Mouse (Mus musculus) retina, postnatal 7 days (tissue): ENCODE data around the gene Smc1a.
"Not testable (repeated sequence)": the region's sequence is repeated elsewhere in the genome, so short reads cannot be mapped to it uniquely, and the experiment has no call there.

Experiments
- DNase-seq: peaks from one replicate; pipeline ENCODE4 v3.0.0-alpha.2; 2012; ENCODE audit warnings: low read depth, low spot score

Gene Smc1a

DNA sequence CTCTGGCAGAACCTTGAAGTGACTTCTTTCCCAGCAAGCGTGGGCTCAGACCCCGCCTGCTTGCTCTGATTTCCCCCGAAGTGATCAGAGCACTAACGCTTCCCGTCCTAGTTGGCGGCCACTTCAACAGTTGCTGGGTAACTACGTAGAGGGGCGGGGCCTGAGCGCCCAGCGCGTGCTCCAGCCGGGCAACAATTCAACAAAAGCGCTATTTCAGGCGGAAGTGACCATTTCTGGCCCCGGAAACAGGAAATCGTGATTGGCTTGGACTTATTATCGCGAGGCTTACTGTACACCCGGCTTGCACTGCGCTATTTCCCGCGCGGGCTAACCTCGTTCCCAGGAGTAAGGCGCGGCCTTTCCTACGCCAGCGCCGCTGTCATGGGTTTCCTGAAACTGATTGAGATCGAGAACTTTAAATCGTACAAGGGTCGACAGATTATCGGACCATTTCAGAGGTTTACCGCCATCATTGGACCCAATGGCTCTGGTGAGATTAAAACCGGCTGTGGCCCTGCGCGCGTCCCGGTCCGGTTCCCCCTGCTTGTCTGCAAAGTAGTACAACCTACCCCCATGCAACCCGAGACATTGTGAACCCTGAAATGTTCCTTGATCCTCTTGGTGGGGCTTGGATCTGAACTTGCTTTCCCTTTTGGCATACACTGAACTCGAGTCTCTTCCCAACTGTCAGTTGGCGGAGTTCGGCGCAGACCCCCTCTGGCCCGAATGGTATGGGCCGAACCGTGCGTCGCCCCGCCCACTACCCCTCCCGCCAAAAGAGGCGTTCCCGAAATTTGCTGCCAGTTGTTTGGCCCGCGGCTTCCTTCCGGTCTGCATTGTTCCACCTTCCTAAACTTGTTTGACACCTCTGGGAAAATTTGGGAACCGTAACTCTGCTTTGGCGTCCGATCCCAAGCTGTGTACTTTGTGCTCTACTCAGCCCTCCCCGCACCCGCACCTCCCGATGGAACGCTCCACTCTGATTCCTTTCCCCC is at the start of gene Smc1a, which contains the start of gene Ribc1:
Gene Smc1a, plus strand, starts transcription at position 278 of the 995 bp plus-strand sequence.
Gene Ribc1, minus strand, starts transcription at position 145 of the 995 bp plus-strand sequence.
- peak; percentile 84 for DNase-seq

DNA sequence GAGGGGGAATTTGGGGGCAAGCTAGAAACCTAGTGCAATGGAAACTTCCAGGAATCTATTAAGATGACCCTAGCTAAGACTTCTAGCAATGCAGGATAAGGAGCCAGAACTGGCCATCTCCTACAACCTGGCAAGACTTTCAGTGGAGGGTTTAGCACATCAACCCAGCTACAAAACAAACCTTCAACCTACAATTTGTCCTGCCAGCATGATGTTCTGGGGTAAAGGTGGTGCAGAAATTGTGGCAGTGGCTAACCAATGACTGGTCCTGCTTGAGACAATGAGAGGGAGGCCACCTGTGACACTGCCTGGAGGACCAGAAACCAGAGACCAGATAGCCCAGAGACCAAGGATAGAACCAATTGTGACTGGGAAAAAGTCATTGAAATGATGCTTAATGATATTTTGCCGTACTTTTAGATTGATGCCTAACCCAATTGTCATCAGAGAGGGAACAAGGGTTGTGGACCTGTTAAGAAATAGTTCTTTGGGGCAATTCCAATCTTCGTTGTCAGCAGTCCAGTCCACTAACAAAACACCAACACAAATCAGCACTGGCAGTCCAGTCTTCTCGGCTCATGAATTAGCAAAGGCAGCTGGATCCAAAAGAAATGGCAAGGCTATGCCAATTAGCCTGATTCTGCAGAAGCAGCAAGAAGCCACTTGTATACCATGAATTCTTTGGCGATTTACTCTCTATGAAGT is 17.1 kb upstream of the Smc1a start:
- DNase-seq = no peak

DNA sequence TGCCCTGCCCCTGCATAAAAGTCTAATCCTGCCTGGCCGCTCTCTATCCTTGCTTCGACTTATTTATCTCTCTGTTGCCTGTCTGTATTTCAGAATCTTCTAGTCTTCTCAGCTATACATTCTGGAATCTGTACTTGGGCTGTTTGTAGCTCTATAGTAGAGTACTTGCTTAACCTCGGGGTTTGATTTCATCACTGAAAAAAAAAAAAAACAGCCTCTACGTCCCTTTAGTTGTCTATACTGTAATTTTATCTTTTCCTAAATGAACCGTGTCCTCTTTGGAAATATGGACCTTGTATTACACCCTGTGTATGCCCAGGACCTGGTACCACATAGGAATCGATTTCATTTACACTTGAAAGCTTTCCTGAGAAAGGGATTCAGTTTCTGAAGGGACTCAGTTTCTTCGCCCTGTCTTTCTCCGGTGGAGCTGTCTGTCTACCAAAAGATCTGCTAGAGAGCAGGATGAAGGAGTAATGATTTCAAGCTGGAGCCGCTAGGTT is 15.0 kb upstream of the Smc1a start:
- no peak for DNase-seq

DNA sequence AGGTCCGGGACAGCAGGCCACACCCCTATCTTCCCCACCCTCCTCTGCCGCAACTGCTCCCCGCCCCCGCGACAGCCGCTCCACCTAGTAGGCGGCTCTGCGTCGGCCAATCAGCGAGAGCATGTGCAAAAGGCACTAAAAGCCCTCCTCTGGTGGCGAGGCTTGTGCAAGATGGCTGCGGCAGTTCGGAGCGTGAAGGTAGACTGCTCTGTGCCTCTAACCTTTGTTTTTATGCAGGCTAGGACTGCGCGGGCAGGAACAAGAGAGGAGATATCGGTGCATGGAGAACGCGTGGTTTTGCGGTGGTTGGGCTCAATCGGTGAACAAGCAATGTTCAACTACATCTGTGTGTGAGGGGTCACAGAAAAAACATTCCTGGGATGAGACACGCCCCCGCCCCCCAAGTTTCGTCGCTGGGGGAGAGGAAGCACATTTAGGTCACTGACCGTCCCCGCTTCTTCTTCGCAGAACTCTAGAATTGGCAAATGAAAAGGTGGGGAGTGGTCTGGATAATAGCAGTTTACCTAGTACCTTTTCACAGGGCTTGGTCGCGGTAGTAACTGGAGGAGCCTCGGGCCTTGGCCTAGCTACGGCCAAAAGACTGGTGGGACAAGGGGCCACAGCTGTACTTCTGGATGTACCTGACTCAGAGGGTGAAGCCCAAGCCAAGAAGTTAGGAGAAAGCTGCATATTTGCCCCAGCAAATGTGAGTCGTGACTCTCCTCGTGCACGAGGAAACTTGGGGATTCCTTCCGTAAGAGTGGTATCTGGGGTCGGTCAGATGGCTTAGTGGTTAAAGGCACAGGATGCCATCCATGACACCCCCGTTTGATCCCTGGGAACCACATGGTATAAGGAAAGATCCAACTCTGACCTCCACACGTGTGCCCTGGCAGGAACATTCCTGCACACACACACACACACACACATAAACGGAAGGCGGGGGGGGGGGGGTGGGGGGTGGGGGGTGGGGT is 14.2 kb upstream of the Smc1a start, which contains the start of gene Hsd17b10:
Gene Hsd17b10, plus strand, starts transcription at position 109 of the 974 bp plus-strand sequence.
- peak; percentile 42 for DNase-seq

DNA sequence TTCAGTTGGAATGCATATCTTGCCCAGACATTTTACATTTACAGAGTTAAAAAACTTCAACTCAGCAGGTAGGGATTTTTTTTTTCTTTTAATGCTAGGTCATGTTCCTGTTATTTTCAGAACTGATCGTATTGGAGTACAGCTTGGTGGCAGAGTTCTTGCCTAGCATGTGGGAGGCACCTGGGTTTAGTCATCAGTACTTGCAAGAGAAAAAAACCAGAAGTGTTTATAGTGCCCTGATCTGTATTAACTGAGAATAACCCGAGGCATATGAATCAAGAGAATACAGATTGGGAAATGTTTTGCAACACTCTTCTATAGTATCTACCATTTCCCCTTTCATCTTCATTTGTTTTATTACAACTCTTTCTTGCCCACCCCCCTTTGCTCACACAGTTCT is 13.4 kb upstream of the Smc1a start:
- no peak for DNase-seq

DNA sequence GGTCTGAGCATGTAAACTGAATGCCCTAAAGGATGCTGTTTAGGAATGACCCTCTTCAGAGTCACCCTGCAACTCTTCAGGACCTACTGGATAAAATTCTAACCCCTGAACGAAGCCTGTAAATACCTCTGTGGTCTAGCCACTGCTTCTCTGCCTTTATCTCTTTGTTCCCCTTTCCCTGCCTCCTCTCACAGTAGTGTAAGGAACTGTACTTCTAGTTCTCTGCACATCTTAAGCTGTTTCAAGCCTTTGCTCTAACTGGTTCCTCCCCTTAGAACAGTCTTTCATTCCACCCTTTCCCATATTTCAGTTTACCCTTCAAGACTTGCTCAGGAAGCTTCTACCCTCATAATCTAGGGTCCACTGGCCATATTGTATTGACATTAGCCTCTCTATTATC is 8.4 kb upstream of the Smc1a start:
- DNase-seq = no peak

DNA sequence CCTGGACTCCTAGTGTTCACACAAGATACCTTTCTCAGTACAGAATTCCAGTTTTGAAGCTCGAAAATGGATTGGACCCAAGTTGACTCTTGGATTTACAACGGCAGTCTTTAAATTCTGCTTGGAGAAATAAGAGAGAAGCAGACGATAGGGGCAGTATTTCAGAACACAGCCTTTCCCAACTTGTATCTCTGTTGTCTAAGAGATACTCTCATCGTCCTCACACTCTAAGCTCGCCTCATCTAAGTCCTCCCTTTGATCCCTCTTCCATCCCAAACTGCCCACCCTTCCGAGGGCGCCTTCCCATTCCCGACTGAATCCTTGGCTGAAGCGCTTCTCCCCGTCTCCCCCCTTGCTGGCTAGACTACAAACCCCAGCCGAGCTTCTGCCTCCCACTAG is 477 bp upstream of the Smc1a start:
- DNase-seq = no peak

DNA sequence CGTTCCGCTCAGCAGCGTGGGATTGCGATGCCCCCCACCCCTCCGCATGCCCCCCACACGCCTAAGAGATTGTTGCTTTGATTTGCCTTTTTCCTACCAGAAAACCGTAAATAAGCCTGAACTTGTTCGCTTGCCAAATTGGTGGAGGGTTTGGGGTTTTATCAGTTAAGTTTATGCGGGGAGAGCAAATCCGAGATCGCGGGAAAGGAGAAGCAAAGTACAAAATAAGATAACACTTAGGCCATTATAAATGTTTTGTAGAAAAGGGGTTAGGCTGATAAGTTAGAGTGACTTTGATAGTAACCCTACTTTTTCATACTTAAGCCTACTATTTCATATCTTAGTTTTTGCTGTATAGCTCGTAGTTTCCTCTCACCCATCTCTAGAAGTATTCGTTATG is 958 bp downstream of the Smc1a start:
- DNase-seq = no peak

DNA sequence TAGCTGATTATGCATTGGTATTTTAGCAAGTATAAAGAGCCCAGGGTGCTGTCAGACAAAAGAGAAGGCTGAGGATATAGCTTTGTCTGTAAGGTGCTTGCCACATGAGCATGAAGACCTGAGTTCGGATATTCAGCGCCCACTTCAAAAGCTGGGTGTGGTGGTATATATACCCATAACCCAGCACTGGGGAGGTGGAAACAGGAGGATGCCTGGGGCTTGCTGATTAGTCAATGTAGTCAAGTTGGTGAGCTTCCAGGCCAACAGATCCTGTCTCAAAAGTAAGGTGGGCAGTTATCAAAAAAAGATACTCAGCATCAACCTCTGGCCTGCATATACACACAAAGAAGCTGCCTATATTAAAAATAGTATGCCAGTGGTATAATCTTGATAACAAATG is 3.1 kb downstream of the Smc1a start:
- no peak for DNase-seq

DNA sequence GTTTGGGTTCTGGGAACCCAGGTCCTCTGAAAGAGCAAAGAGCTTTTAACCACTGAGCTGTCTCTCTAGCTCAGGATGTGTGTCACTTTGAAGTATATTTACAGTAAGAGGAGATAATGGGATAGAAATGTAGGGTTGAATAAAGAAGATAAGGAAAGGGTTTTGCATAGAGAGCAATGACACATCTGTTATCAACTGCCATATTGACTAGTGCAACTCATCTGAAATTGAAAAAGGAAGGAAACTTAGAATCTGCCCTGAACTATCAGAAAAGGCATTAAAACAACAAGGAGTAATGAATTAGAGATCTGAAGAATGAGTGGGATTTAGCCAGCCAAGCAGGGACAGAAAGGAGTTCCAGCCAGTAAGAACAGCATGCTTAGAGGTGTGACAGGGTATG is 23.6 kb downstream of the Smc1a start:
- no peak for DNase-seq

DNA sequence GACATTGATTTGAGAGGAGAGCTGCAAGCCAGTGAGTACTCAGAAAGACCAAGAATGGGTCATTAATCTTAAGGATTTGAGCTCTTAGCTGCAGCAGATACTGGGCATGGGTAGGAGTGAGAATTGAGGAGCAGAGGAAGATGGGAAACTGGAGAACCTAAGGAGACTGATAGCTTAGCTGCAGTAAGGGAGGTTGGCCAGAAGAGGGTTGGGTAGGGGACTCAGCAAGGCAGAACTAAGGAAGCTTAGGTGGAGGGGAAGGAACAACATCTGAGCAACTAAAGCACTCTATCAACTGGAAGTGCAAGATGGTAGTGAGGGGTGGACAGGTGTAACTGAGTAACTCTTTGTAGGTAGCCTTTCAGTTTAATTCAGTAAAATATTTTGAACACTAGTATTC is 31.0 kb downstream of the Smc1a start:
- DNase-seq = no peak

DNA sequence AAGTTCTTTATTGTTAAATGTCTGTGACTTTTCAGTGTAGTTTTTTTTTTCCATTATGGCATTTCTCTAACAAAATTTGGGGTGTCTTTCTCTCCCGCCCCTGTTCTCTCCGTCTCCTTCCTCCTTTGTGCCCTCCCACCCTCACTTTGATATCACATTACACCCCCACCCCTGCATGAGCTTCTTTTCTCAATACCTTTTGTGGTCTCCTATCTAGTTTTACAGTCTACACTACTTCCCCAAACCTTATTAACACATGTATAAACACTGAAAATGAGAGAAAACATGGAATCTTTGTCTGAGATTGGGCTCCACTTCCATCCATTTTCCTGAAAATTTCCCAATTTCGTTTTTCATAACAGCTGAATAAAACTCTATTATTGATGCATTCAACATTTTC is 36.3 kb downstream of the Smc1a start:
- DNase-seq = no peak

DNA sequence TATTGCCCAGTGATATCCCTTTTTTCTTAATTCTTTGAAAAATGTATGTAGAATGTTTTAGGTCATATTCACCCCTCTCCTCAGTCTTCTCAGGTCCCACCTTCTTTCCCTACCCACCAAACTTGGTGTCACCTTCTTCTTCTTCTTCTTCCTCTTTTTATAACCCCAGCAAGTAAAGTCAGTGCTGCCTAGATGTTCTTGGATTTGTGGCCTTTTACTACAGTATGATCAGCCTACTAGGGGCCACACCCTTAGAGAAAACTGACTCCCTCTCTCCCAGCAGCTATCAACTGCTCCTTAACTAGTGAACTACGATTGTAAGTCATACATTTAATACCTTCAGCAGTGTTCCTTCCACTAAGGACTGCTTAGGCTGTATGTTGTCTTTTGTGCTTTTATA is 37.9 kb downstream of the Smc1a start:
- DNase-seq = no peak

DNA sequence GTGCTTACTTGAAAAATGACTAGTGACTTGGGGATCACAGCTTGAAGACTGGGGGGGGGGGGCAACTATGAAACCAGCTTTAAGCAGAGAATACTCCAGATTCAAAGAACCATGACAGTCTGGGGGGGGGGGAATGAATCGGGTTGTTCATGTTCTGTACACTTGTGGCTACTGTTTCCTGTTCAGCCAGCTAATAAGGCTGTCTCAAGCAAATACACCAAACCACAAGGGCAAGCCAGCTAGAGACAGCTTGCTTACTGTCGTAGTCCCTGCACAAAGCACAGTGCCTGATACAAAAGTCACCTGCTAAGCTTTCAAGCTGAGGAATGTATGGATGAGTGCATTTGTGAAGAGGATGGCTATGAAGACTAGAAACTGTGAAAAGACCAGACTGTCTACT is 49.4 kb downstream of the Smc1a start:
- DNase-seq = no peak

DNA sequence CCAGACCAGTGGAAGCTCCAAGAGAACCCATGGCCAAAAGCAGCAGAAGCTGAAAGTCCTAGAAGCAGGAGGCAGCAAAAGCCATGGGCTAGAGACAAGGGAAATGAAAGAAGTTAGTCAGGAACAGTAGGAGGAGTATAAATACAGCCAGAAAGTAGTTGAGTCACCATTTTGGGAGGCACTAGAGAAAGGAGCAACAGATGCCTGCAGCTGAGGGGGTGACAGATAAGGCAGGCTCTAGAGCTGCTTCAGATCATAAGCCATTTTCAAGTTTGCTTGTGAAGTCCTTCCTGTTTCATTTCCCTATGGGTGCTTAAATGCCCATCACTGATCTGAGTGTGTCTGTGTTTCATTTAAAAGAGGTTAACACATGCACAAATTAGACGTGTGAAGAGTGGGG is 51.6 kb downstream of the Smc1a start:
- DNase-seq = no peak

DNA sequence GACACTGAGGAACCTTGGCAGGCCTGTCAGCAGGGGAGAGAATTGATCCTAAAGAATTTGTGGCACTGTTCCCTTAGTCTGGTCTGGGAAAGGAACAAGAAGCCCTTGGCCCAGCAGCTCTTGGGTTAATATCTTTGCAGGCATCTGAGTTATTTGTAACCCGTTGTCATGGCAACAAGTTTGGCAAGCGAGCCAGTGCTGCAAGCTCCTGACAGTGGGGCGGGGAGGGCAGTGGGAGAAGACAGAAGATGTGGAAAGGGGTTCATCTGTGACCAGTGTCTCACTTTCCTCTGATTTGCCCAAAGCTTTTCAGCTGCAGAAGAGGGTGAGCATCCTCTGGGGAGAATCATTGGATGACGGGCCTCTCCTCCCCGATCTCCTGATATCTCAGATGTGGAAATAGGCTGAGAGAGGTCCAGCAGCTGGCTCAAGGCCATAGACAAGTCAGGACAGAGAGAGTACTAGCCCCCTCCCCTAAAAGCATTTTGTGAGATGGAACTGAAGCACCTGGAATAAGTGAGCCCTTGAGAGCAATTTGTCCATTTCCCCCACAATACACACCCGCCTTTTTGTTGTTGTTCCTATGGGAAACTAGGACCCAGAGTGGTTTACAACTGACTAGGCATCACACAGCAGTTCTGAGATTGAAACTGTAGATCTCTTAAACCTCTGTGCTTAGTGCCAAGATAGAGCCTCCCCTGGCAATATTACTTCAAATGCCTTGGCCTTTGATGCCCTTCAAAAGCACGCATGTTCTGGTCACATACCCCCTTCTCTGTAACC is 73.8 kb downstream of the Smc1a start:
- not testable (repeated sequence) for DNase-seq

DNA sequence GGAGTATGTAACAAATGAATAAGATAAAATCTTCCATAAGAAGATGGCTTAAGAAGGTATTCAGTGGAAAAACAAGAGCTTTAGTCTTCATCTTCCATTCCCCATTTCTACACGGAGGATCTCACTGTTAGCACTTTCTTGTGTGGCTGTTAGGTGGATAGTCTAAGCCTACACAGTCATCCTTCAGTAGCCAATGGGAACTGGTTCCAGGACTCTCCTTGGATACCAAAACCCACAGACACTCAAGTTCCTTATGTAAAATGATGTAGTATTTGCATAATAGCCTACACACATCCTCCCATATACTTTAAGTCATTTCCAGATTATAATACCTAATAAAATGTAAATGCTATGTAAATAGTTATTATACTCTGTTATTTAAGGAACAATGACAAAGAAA is 81.3 kb downstream of the Smc1a start:
- no peak for DNase-seq
